Mouse (Mus musculus) brain, embryonic 14.5 days (tissue): ENCODE results near the gene Lipa. TPM values are rescaled to one million over a fixed set of nuclear protein-coding genes. Genes with fewer than 3 reads are reported as not detected.

Experiments
- DNase-seq: peaks from one replicate; pipeline ENCODE4 v3.0.0-alpha.2; 2011; ENCODE audit warnings: low read depth
- CTCF ChIP-seq: fragments of 200-500 bp; IDR thresholded peaks from 2 replicates; pipeline ENCODE4 v1.5.1; 2012; ENCODE audit warnings: inconsistent platforms, mild to moderate bottlenecking, moderate library complexity, borderline replicate concordance; ENCODE audit not compliant: insufficient read depth, insufficient read length; ENCODE audit errors: extremely low read depth
- POLR2A ChIP-seq: fragments of 200-500 bp; IDR thresholded peaks from 2 replicates; pipeline ENCODE4 v1.6.1; 2012; ENCODE audit warnings: mild to moderate bottlenecking, inconsistent platforms, borderline replicate concordance; ENCODE audit not compliant: poor library complexity, insufficient read depth, insufficient read length, severe bottlenecking; ENCODE audit errors: extremely low read depth
- polyA plus RNA-seq: library from polyadenylated mRNA; depleted of rRNA; stranded (reverse); fragments of >200 nt; gene quantifications from 2 replicates; pipeline ENCODE4 v1.2.3, GENCODE M21; 2012

Gene Lipa
- polyA plus RNA-seq, 1 experiment, result 20.0 TPM

DNA sequence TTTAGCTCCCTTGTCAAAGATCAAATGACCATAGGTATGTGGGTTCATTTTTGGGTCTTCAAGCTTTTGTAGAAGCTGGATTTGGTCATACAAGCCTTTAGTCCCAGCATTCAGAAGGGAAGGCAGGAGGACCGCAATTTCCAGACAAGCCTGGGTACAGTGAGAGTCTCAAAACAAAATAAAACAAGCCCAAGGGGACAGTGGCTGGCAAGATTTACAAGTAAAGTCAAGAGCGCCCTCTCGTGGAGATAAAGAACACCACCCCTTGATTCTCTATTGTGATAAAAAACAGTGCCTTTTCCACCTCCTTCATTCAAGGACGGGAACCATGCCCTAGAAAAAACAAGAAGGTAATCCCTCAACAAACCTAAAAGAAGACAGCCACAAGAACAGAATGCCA, 43.7 kb downstream of the Lipa start:
- peak; percentile 70 for DNase-seq
- TF ChIP-seq CTCF (peak; percentile 49; the same call in 1 of the 2 replicates), POLR2A (no peak)

DNA sequence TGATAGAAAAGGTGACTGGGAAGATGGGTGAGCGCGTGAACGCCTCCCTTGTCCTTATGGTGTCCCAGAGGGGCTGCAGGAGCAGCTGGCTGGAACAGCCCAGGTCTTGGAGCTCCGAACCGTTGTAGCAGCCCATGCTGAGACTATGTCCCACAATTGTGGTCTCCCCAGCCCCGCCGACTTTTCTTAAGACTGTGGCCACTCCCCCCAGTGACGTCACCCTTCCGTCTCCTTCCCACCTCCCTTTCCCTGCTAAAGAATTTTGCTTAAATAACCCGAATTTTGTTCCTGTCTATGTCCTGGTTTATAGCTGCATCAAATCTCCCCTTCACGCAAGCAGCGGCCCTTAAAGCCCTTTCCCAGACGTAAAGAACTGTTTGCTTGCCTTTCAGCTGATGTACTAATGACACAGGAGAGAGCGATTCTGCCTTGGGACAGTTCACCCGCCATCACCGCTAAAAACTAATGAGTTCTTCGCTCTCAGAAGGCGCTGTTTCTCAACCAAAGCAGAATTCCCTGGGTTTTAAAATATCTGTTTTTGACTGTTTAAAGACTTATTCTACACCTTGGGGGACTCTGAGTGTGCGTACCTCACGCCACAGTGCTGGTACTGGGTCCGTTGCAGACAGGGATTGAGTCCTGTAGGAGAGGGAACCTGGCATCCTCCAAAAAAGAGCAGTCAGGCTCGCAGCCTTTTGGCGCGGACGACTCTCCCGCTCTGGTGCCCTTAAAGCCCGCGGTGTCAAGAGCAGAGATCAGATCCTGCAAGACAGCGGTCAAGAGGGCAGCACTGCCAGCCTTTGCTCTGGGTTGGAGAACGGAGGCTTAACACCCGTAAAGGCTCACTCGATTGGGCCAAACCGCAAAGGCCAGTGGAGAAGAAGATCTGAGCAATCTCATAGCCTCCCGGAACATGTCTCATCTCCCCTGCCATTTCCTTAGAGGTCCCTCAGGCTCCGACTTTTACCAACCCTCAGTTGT, 52.0 kb downstream of the Lipa start, which contains the start of gene Ch25h:
Ch25h (minus strand) TSS at position 174 of the 981 bp plus-strand sequence.
- peak; percentile 82 for DNase-seq
- TF ChIP-seq POLR2A (no peak), CTCF (no peak)

DNA sequence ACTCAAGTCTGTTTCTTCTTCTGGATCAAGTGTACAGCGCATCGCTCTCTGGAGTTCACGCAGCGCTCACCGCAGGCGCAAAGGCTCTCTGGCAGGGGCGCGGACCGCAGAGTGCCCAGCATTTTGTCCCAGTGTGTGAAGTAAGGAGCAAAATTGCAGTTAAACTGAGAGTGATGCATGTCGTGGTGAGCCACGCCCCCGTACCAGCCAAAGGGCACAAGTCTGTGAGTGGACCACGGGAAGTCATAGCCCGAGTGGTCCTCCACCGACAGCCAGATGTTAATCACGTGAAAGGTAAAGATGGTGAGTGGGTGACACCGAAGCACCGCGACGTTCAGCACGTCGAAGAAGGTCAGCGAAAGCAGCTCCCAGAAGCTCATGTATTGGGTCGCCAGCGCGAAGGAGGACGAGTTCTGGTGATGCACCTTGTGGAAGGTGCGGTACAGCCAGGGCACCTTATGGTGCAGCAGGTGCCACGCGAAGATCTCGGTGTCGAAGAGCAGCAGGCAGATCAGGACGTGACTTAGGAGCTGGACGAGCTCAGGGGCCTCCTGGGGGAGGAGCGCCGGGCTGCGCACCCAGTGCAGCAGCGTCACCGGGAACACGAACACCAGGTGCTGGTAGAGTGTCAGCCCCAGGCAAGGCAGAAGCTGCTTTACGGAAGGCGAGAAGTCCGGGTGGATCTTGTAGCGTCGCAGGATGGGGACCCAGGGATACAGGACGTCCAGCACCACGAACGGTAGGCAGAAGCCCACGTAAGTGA, 52.9 kb downstream of the Lipa start:
- TF ChIP-seq CTCF (no peak), POLR2A (no peak)
- DNase-seq, result peak; percentile 47

- TF ChIP-seq POLR2A, result no peak
- DNase-seq, result no peak
These were observed 55.6 kb downstream of the Lipa start for GRCm38 (mm10) chr19:34471703-34472102.

DNA sequence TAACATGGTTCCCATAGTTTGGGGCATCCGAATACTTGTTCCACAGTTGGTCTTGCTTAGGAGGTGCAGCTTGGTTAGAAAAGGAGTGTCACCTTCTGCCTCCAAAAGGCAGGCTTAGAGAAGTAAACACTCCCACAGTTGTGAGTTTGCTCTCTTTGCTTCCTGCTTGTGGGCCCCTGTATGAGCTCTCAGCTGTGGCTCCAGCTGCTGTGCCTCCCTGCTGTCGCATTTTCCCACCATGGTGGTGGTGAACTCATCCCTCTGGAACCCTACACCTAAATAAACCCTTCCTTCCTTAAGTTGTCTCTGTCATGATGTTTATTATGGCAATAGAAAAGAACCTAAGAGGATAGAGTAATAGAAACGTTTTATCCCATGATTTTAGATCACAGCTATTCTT, 58.5 kb downstream of the Lipa start:
- TF ChIP-seq CTCF, result no peak
- TF ChIP-seq POLR2A, result no peak
- DNase-seq, result no peak

- no peak for TF ChIP-seq POLR2A
- no peak for TF ChIP-seq CTCF
- DNase-seq, result no peak
These were observed 59.1 kb downstream of the Lipa start for GRCm38 (mm10) chr19:34468216-34468615.

- TF ChIP-seq POLR2A, result no peak
- no peak for TF ChIP-seq CTCF
- DNase-seq, result no peak
These were observed 62.8 kb downstream of the Lipa start for GRCm38 (mm10) chr19:34464453-34464852.

DNA sequence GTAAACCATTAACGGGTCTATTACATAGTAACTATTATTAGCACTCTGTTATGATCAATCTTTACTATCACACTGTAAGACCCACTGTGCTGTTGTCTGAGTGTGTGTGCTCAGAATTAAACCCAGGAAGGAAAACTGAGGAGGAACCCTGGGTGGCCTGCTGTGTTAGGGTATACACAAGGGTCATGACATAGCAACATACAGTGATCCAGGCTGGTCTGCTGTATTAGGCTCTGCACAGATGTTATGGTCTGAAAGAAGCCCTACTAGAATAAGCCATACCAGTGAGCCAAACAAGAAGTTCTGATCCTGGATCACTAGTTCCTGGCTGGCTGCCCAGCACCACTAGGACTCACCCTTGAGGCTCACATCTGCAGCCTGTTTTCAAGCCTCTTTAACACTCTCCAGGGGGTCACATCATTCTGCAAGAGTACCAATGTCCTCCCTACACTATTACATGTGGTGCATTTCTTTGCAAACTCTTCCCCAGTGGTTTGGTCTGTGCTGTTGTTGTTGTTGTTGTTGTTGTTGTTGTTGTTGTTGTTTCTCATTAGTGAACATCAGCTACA, 65.7 kb downstream of the Lipa start:
- TF ChIP-seq POLR2A (no peak), CTCF (no peak)
- no peak for DNase-seq

- TF ChIP-seq CTCF, result no peak
- no peak for TF ChIP-seq POLR2A
These were observed 76.4 kb downstream of the Lipa start for GRCm38 (mm10) chr19:34450784-34451370.

DNA sequence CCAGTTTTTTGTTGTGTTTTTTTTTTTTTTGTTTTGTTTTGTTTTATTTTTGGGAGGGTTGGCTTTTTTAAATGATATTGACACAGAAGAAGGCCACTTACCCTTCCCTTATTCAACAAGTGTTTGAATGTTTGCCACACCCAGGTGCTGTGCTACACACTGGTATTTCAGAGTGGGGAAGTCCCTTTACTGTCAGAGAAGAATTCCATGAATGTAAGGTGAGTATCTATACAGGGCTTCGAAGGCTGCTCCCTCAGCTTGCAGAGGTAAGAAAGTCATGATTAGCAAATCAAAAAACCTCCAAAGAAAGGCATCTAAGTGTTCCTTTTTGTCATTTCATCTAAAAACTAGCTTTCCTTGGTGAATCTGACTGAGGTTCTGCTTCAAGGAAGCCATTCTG, 78.4 kb downstream of the Lipa start:
- TF ChIP-seq CTCF, result no peak
- TF ChIP-seq POLR2A, result no peak
- no peak for DNase-seq

More at GRCm38 (mm10) chr19:34450784-34451370, 76.4 kb downstream of the Lipa start:
- DNase-seq, result no peak
